Mouse (Mus musculus): ENCODE results near the gene Ranbp1.

The Ranbp1 gene

DNA sequence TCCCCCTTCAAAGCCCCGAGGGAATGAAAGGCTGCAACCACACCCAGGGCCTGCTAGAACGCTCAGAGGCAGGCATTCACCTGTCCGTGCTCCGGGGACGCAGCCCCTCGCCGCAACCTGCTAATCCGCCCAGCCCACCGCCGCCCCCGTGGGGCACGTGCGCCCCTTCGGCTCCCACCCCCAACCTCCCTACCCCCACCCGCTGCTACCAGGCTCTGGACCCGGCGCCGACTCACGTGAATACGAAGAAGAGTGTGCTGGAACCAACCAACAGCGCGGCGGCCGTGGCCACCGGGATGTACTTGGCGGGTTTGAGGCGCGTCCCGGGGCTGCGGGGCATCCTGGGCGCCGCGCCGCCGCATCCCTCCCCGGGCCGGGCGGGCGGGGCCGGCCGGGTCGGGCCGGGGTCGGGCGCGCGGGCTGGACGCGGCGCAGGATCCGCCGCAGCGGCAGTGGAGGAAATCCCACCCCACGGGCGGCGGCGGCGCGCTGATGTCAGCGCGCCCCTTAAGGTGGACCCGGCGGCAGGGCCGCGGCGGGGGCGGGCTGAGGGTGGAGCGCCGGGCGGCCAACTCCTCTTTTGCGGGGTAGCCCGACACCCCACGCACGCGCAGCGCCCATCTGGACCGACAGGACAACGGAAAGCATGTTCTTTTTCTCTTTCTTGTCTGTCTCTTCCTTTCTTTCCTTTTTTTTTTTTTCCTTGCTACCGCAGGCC lies 13.7 kb downstream of the Ranbp1 start, which contains the start of gene Zdhhc8:
Gene Zdhhc8 (minus strand): TSS at position 466 of the 718 bp plus-strand sequence.
- peak; percentile 82 for DNase-seq (ENCODE audit: low spot score)

DNA sequence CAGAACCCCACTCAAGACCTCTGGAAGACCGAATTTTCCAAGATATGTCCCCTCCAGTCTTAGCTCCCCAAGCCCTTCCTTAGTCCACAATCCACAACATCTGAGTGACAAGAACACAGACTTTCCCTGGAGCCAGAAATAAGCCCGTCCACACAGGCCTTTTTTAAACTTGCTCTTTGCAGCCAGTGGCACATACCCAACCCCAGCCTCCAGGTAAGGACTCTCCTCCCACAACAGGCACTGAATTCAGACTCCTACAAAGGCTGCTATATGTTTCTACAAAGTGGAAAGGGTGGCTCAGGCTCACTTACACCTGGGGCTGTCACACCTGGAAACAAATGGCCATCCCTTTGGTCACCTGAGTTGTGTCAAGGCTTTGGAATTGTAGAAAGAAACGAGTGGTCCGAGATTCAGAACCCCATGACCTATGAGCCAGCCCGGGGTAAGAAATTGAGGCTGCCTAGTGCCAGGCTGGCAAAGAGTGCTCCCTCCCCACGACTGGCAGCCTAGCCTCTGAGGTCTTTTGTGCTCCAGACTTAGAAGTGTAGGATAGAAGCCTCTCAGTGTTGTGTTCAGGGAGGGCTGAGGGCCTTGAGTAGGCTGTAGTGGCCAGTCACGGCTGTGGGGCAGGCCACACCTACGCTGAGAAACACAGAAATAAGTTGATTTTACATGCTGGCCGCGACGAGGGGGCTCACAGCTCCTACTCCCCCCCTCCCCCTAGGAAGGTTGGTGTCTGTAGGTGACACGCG lies 14.4 kb downstream of the Ranbp1 start:
- no peak for DNase-seq (ENCODE audit: low spot score)

DNA sequence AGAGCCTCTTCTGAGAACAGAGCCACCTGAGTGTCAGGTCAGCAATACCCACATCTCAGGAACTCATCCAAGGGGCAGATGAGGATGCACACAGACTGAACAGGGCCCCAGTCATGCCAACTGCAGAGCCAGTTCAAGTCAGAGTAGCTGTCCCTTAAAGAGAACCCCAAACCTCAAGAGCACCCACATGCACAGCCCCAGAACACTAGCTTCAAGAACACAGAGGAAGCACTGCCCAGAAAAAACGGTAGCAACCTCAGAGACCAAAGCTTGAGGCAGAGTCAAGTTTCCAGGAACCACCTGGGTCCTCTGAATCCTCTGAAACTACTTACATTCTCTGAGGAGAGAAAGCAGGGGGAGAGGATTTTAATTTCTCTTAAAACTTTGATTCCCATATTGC lies 15.1 kb downstream of the Ranbp1 start:
- no peak for DNase-seq (ENCODE audit: low spot score)

DNA sequence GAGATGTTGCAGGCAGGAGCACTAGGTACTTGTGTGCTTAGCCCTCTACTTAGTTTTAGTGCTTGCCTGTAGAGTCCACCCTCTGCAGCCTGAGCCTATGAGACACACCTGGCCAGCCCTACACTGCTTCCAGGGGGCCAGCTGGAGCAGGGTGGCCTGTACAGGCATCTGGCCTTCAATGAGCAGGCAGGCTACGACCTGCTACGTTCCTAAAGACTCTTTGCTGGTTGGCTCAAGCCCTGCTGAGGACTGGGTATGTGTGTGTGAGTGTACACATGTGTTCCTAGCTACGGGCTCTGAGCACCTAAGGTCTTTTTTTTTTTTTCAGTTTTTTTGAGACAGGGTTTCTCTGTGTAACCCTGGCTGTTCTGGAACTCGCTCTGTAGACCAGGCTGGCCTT lies 17.1 kb downstream of the Ranbp1 start:
- no peak for DNase-seq (ENCODE audit: low spot score)

DNA sequence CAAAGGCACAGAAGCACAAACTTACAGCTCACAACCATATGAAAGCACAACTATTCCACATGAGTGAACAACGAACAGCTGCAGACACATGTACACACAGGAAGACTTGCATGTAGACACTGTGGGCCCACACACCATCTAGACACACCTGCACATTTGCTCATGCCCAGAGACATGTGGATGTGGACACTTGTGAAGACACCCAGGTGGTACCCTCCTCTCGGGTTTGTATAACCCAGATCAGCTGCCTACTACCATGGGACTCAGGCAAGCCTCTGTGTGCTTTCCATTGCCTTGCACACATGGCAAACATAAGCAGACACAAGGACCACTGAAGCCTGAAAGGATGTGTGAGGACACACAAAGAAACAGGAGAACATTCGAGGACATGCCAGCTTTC lies 17.5 kb downstream of the Ranbp1 start:
- DNase-seq (ENCODE audit: low spot score) = no peak

DNA sequence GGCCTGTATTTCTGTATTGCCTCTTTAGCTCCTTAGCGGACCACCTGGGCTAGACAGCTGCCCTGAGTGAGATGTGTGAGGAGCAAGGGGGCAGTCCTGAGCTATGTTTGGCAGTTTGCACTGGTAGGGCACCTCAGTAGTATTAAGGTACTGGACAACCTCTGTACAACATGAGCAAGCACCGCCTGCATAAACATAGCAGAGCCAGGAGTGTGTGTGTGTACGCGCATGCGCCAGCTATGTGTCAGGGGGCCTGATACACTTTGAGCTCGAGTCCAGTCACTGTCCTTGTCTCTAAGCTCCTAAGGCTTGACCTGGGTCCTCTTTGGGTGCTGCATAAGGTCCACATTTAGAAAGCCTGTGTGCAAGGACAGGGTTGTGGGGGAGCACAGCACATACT lies 17.9 kb downstream of the Ranbp1 start:
- DNase-seq (ENCODE audit: low spot score) = no peak

DNA sequence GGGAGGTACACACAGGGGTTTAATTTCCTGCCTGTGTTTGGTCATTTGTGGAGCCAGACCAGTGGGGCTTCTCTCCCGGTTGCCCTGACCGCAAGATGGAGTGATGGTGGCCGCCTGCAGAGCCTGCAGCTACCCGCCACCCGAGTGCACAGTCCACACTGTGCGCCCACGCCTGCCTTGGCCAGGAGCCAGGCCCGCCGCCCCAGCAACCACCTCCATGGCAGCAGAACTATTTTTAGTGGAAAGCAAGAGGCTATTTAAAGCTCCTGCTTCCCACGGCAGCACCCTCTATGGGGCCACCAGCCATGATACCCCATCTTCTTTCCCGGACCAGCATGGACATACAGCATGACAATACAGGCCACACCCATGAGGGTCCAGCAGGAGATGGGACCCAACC lies 18.9 kb downstream of the Ranbp1 start:
- no peak for DNase-seq (ENCODE audit: low spot score)

DNA sequence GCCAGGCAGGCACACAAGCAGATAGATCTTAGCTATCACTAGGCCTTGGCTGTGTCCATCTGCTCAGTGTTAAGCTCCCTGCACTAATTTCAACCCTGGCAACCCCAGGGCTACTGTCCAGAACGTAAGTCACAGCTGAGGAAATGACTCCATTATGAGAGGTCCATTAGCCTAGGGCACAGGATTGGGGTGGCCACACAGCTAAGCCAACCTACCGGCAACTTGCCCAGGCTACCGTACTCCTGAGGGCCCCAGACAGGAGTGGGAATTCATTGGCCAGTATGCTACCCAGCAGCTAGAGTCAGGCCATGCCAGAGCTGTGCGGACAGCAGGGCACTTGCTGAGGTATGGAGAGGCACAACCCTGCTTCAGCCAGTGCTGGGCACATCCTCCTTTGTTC lies 19.7 kb downstream of the Ranbp1 start:
- no peak for DNase-seq (ENCODE audit: low spot score)

DNA sequence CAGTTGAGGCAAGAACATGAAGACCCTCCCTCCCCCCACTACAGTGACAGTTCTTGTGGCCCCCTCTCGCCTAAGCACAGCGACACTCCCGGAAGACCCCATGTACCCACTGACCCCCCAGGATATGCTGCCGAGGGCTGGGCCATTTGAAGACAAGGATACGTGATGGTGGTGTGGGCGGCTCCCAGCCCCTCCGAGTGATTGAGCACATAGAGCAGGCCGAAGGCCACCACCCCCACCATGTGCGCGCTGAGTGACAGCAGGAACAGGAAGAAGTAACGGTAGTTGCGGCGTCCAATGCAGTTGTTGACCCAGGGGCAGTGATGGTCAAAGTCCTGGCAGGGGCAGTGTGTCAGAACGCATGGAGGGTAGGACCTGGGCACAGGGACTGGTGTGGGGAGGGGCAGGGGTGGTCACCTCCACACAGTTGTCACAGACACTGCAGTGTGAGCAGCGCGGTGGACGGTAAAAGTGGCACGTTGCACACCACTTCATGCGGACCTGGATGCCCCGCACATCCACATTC lies 20.6 kb downstream of the Ranbp1 start:
- no peak for DNase-seq (ENCODE audit: low spot score)

DNA sequence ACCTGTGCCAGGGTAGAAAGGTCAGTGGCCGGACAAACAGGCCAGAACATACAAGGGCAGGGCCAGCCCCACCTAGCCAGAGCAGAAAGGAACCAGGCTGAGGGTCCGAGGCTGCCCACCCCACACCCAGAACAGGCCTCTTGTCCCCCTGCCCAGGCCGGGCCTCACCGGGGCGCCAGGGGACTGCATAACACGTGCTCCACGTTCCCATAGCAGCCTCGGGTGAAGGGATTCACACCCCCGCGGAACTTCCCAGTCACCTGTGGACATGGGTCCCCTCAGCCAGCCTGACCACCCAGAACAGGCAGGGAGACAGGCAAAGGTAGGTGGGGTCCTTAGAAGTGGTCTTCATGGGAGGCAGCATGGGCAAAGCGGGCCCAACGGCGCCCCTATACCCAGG lies 21.3 kb downstream of the Ranbp1 start:
- DNase-seq (ENCODE audit: low spot score) = no peak

DNA sequence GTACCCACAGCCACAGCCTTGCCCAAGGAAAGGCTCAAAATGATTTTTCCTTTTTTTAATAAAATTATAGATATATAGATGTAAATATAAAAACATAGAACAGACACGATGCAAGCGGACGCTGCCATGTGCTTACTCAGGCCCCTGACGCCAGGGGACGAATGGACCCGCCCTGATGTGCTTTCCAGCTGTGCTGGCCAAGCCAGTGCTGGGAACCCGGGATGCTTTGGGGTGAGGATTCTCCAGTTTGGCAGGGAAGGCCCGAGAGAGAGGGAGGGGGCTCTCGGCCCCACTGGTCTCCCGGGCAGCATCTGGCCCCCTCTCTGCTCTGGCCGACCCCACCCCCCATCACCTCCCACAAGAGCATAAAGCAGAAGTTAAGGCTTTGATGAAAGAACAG lies 26.3 kb downstream of the Ranbp1 start:
- DNase-seq (ENCODE audit: low spot score) = no peak

DNA sequence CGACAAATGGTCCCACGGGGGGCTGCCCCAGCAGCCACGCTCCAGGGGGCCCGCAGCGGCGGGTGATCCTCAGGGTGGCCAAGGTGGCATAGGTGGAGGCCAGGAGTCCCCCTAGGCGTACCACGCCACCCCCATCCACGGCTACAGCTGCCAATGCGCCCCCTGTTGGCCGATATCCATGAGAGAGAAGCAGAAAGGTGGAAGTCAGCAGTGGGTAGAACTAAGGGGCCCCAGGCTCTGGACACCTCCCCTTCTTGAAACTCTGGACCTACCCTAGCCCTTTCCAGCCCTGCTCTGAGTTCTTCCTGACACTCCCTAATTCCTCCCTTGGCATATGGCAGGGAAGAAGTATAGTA lies 27.0 kb downstream of the Ranbp1 start:
- DNase-seq (ENCODE audit: low spot score) = no peak

DNA sequence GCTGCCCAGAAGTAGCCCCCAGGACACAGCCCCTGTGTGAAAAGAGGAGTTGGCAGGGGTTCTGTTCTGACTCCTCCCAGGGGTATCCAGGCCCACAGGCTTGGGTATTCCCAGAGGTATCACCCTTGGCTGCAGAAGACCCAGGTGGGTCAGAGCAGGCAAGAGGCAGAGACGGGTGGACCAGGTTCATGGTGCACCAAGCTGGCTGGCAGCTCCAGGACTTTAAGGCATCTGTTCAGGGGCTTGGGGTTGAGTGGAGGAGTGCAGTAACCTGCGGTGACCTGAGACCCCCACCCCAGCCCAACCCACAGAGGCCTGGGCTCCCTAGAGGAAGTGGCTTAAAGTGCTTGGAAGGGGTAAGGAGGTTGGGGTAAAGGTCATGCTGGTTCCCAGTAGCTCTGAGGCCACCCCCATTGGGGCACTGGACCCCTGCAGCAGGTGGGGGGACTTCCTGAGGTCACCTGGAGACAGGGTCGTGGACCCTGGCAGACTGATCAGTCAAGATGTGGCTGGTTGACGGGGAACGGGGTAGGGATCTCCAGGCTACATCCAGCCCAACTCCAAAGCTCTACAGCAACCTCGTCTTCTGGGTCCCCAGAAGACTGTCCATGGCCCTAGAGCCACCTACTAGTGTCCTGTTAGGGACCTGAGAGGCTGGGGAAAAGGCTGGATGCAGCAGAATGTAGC lies 27.5 kb downstream of the Ranbp1 start:
- DNase-seq (ENCODE audit: low spot score) = no peak

DNA sequence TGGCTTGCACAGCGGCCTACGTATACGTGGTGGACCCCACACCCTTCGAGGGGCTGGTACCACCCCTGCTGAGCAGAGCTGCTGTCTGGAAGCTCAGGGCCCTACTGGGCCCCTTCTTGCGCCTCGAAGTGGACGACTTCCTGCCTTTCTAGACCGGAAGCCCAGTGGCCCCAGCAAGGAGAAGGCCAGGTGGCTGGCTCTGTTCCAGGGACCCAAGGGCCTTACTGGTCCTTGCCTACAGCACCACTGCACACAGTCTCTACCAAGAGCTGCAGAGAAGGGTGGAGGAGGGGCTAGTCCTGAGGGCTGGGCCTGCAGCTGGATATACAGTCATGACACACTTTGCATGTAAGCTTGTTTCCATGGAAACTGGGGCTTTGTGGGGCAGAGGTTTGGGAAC lies 28.5 kb downstream of the Ranbp1 start:
- no peak for DNase-seq (ENCODE audit: low spot score)

DNA sequence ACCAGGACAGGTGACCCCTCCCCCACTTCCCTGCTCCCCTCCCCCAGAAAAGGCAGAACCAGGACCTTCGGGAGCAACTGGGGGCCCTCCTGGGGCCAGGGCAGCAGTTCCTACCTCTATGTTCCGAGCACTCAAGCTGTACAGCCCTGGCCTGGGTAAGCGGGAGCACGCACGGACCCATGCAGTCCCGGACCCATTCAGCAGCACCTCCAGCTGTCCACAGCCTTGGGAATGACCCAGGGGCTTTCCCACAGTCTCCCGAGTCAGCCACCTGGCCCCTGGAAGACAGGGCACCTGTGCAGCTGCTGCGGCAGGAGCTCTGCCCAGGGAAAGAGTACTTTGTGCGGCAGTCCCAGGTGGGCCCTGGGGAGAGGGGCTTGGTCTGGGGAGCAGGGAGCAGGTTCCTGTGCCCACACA lies 29.9 kb downstream of the Ranbp1 start:
- DNase-seq (ENCODE audit: low spot score) = no peak

DNA sequence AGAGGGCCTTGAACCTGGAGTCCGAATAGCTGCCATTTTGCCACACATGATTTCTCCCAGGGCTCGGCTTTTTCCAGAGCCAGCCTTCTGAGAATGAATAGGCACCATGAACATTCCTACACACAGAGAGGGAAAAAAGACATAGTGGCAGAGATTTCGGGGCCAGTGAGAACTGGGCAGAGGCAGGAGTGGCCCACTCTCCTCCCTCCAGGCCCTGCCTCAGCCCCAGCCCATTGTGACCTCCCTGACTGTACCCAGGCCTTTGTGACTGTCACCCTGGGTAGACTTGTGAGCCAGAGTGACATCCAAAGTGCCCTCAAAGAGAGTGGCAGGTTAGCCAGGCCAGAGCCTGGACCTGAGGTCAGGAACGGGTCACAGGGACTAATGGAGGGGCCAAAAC lies 31.0 kb downstream of the Ranbp1 start, which contains the start of gene Ccdc188:
Gene Ccdc188 (plus strand): TSS at position 301 of the 400 bp plus-strand sequence.
- no peak for DNase-seq (ENCODE audit: low spot score)

DNA sequence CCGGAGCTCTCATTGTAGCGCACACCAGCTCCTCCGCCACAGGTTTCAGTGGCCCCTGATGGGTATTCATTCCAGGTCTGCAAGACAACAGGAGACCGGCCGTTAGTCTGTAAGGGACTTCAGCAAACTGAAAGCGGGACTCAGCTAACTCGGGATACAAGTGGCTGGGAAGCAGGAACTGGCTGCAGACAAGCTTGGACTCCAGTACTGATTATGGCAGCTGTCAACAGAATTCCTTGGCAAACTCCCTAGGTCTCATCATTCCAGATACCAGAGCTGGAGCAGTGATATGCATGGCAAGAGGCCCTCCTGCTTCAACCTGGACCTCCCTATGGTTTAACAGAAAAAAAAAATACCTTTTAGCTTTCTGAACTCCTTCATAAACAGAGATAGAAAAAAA lies 33.7 kb downstream of the Ranbp1 start:
- no peak for DNase-seq (ENCODE audit: low spot score)

DNA sequence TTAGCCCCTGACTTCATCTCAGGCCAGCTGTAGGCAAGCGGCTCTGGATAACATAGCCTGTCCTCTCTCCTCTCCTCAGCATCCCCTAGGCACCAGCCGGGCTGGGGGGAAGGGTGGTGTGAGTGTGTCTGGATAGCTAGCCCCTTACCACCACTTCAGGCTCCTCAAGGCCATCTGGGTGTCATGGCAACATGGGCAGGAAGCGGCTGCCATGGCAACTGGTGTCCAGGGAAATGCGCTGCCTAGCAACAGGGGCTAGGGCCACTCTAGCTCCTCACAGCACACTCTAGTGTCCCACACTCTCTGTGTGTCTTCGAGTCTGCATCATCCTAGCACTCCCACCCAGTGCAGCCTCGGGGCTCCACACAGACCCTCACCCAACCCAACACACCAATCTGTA lies 34.8 kb downstream of the Ranbp1 start:
- no peak for DNase-seq (ENCODE audit: low spot score)

DNA sequence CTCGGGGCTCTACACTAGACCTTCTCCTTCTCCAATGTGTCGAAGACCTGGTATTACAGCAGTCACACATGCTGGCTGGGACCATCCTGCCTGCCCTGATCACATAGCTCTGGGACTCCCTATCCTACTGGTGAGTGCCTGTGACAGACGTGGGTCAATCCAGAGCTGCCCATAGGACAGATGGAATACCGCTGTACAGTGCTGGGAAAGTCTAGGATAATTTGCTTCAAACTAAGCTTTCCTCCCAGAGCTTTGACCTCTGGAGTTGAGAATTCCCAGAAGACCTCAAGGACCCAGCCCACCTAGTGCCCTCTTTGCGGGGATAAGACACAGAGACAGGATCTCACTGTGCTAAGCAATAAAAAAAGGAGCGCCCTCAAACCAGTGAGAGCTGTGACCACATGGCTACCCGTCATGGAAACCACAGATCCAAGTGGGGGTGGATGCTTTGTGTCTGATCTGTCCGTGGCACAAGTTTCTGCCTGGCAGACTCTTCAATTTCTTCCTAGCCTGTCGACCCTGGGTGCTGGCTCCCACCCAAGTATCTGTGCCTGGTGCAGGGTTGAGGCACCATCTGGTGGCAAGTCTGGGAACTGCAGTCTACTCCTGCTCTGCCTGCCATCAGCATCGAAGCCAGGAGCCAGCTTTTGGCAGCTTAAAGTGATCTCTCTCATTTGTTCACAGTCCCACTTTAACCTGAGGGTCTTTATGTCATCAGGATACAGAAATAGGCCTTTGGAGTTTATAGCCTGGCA lies 36.9 kb downstream of the Ranbp1 start:
- DNase-seq (ENCODE audit: low spot score) = peak; percentile 84

DNA sequence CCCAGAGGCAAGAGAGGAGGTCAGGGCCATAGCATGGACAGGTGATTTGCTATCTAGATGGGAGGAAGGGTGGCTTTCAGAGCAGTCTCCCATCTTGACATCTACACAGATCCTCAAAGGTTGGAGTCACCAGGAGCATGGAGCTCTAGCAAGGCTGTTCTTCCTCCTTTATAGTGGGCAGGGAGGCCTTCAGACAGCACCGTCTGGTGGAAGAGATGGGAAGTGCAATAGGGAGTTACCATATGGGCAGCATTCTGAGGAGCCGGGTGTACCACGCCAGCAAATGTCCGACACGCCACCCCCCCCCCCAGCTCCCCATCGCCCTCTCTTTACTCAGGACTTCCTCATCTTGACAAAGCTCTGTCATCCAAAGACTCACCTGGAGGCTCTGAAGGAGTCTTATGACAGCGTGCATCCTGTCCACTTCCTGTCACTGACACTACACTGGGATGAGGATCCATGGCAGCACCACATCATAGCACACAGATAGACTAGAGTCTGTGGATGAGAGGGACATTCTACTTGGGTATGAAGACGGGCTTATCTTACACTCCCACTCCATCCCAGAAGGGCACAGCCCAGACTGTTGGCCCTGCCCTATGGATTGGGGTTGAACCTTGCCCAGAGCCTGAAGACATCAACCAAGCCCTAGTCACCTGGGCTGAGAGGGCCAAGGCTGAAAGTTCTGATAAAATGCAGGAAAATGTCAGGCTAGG lies 37.7 kb downstream of the Ranbp1 start:
- peak; percentile 74 for DNase-seq (ENCODE audit: low spot score)

DNA sequence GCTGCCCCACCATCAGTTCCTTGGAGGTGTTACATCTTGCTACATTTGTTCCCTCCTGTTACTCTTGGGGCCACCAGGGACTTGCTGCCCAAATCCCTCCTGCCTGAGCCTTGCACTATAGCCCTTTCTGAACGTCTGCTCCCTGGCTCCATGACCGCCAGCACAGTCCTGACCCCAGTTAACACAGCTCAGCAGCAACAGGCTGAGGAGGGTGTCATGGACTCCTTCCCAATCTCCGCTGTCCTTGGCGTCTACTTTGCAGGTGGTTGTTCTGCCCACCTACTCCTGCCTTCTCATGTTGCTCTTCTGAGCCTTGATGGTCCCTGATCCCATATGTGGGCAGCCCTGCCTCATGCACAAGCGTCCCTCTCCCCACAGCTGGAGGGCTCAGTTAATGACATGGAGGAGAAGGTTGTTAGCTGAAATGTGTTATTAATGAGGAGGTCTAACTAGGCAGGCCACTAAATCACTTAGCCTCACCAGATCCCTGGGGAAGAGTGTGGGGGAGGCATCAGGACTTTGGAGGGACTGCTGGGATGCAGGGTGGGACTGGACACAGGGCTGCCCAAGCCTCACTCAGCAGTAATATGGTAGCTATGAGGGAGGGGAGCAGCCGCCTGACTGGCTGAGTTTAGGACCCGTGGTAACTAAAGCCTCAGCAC lies 45.0 kb downstream of the Ranbp1 start:
- no peak for DNase-seq (ENCODE audit: low spot score)

All from urinary bladder, postnatal 14 days (tissue).